Mouse (Mus musculus) hindlimb bud, embryonic 11.5 days (tissue): Measurements from ENCODE around the gene Rnf227.
"Not testable (repeated sequence)": the region's sequence is repeated elsewhere in the genome, so short reads cannot be mapped to it uniquely, and the experiment has no call there.

ENCODE experiments used
- DNase-seq: peaks from one replicate; pipeline ENCODE4 v3.0.0-alpha.2; 2012; ENCODE audit warnings: low read depth, low spot score; ENCODE audit errors: extremely low spot score

Rnf227 gene

GRCm38 (mm10) chr11:69340161-69341131 is at the start of gene Rnf227:
Gene Rnf227 (plus strand): TSS chr11:69340461.
- DNase-seq = no peak

- DNase-seq = no peak
Measured at GRCm38 (mm10) chr11:69291111-69291510, 49.1 kb upstream of the Rnf227 start.

- no peak for DNase-seq
Measured at GRCm38 (mm10) chr11:69295286-69295685, 45.0 kb upstream of the Rnf227 start.

- no peak for DNase-seq
Measured at GRCm38 (mm10) chr11:69297799-69298198, 42.5 kb upstream of the Rnf227 start.

- no peak for DNase-seq
Measured at GRCm38 (mm10) chr11:69298231-69298630, 42.0 kb upstream of the Rnf227 start.

GRCm38 (mm10) chr11:69302817-69303216 is 37.4 kb upstream of the Rnf227 start:
- DNase-seq = no peak

GRCm38 (mm10) chr11:69305291-69305690 is 35.0 kb upstream of the Rnf227 start:
- no peak for DNase-seq

- DNase-seq = no peak
Measured at GRCm38 (mm10) chr11:69306039-69306438, 34.2 kb upstream of the Rnf227 start.

GRCm38 (mm10) chr11:69311266-69311665 is 29.0 kb upstream of the Rnf227 start:
- no peak for DNase-seq

- no peak for DNase-seq
Measured at GRCm38 (mm10) chr11:69316361-69316760, 23.9 kb upstream of the Rnf227 start.

GRCm38 (mm10) chr11:69318000-69318399 is 22.3 kb upstream of the Rnf227 start:
- DNase-seq = not testable (repeated sequence)

GRCm38 (mm10) chr11:69321580-69321979 is 18.7 kb upstream of the Rnf227 start:
- no peak for DNase-seq

- no peak for DNase-seq
Measured at GRCm38 (mm10) chr11:69322010-69322409, 18.3 kb upstream of the Rnf227 start.

- DNase-seq = no peak
Measured at GRCm38 (mm10) chr11:69322693-69323471, 17.4 kb upstream of the Rnf227 start.

- DNase-seq = peak; percentile 89
Measured at GRCm38 (mm10) chr11:69323667-69324111, 16.6 kb upstream of the Rnf227 start, which contains the start of the genes Cntrob and Trappc1. Gene Cntrob (minus strand): TSS chr11:69323775. Gene Trappc1 (plus strand): TSS chr11:69323980.

- DNase-seq = no peak
Measured at GRCm38 (mm10) chr11:69324749-69325148, 15.5 kb upstream of the Rnf227 start.

GRCm38 (mm10) chr11:69325628-69326407 is 14.4 kb upstream of the Rnf227 start, which contains the start of gene Kcnab3:
Gene Kcnab3 (plus strand): TSS chr11:69326258.
- no peak for DNase-seq

- no peak for DNase-seq
Measured at GRCm38 (mm10) chr11:69326408-69327156, 13.7 kb upstream of the Rnf227 start.

GRCm38 (mm10) chr11:69327157-69327442 is 13.2 kb upstream of the Rnf227 start:
- no peak for DNase-seq

GRCm38 (mm10) chr11:69327648-69328047 is 12.6 kb upstream of the Rnf227 start:
- no peak for DNase-seq
